Mouse (Mus musculus) midbrain, embryonic 11.5 days (tissue): Measurements from ENCODE around the gene Macrod1. TPM values are rescaled to one million over a fixed set of nuclear protein-coding genes. Genes with fewer than 3 reads are reported as not detected.

Experiments used
- ATAC-seq: fragments of 200-750 bp; cut with Nextera tagmentation; 2 replicates; pipeline ENCODE4 v1.8.0; 2017; ENCODE audit warnings: moderate TSS enrichment, moderate library complexity; ENCODE audit not compliant: low FRiP score
- DNase-seq: peaks from one replicate; pipeline ENCODE4 v3.0.0; 2015; ENCODE audit warnings: low spot score; ENCODE audit errors: missing footprints
- H3K27ac ChIP-seq: fragments of 300-500 bp; sonication (generic); 2 replicates; pipeline ENCODE4 v1.5.1; 2014; ENCODE audit warnings: low read depth, low read length
- H3K27me3 ChIP-seq: fragments of 300-500 bp; sonication (generic); 2 replicates; pipeline ENCODE4 v1.6.1; 2014; ENCODE audit warnings: mild to moderate bottlenecking, low read length, moderate library complexity, mixed read lengths; ENCODE audit not compliant: control insufficient read depth, insufficient read depth
- H3K36me3 ChIP-seq: fragments of 300-500 bp; sonication (generic); 2 replicates; pipeline ENCODE4 v1.6.1; 2014; ENCODE audit warnings: mild to moderate bottlenecking, low read length, moderate library complexity, mixed read lengths; ENCODE audit not compliant: control insufficient read depth, insufficient read depth
- H3K4me1 ChIP-seq: fragments of 300-500 bp; sonication (generic); 2 replicates; pipeline ENCODE4 v1.6.1; 2014; ENCODE audit warnings: low read length; ENCODE audit not compliant: control insufficient read depth, insufficient read depth
- H3K4me2 ChIP-seq: fragments of 300-500 bp; sonication (generic); 2 replicates; pipeline ENCODE4 v1.6.1; 2014; ENCODE audit warnings: mild to moderate bottlenecking, moderate library complexity
- H3K4me3 ChIP-seq: fragments of 300-500 bp; sonication (generic); 2 replicates; pipeline ENCODE4 v1.5.1; 2014; ENCODE audit warnings: low read depth, low read length
- H3K9ac ChIP-seq: fragments of 300-500 bp; sonication (generic); 2 replicates; pipeline ENCODE4 v1.6.1; 2014; ENCODE audit warnings: low read length
- H3K9me3 ChIP-seq: fragments of 300-500 bp; sonication (generic); 2 replicates; pipeline ENCODE4 v1.6.1; 2016; ENCODE audit warnings: low read length; ENCODE audit not compliant: control insufficient read depth
- WGBS: fragments of 180-500 bp; shearing (Covaris S2); extraction: QIAGEN DNeasy Blood & Tissue Kit; methylation state at CpG from one replicate; pipeline ENCODE4 v1.1.7; 2014; 5-methylcytosine and 5-hydroxymethylcytosine counted together
- polyA plus RNA-seq: library from polyadenylated mRNA; unstranded; fragments of >200 nt; fragmentation: Nextera tagmentation; extraction: Ambion mirVana; gene quantifications from 2 replicates; pipeline ENCODE4 v1.2.1, GENCODE M21; 2014

Gene Macrod1
- polyA plus RNA-seq, 1 experiment from 2014 or later: 3.0 TPM

DNA sequence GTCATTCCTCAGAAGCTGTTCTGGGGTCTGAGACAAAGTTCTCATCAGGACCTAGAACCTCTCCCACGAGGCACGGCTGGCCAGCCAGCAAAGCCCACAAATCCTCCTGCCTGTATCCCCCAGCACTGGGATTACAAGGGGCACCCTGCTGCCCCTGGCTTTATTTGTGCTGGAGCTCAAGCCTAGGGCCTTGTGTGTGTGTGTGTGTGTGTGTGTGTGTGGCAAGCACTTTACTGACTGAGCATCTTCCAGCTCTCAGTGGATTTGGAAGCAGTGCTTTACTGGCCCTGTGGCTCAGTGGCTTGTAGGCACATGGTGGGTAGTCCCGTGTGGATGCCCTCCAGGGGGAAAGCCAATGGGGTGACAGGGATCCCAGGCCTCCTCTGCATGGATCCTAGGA is 56.0 kb downstream of the Macrod1 start:
- H3K27ac ChIP-seq: no peak overlapping the region
- peak; percentile 39; the same call in 1 of the 2 replicates for ATAC-seq
- H3K27me3 ChIP-seq: peaks cover 12% of the 10 kb centered on the region
- peaks cover 46% of the 10 kb centered on the region for H3K4me1 ChIP-seq
- DNase-seq: peak; percentile 87
- WGBS: 10% methylated on average over 3 of the region's 3 CpGs
- no peaks in the 10 kb centered on the region for H3K36me3 ChIP-seq
- no peak overlapping the region for H3K4me3 ChIP-seq
- H3K4me2 ChIP-seq: no peak overlapping the region
- H3K9ac ChIP-seq: no peak overlapping the region
- no peaks in the 10 kb centered on the region for H3K9me3 ChIP-seq

GRCm38 (mm10) chr19:7113574-7113973 is 57.0 kb downstream of the Macrod1 start:
- H3K27ac ChIP-seq: no peak overlapping the region
- no peaks in the 10 kb centered on the region for H3K9me3 ChIP-seq
- H3K4me3 ChIP-seq: no peak overlapping the region
- WGBS: 23% methylated on average over 14 of the region's 14 CpGs
- H3K27me3 ChIP-seq: peaks cover 8% of the 10 kb centered on the region
- H3K4me2 ChIP-seq: no peak overlapping the region
- H3K4me1 ChIP-seq: peaks cover 43% of the 10 kb centered on the region
- ATAC-seq (no peak), DNase-seq (no peak)
- H3K9ac ChIP-seq: 0 out of 2 replicates have a peak overlapping the region, but pooled peaks have one; percentile 13
- H3K36me3 ChIP-seq: no peaks in the 10 kb centered on the region

- DNase-seq (peak; percentile 85), ATAC-seq (no peak)
- Histone ChIP-seq H3K27me3 (peaks cover 9% of the 10 kb centered on the region), H3K4me3 (no peak overlapping the region), H3K9ac (no peak overlapping the region), H3K4me1 (peaks cover 28% of the 10 kb centered on the region), H3K9me3 (no peaks in the 10 kb centered on the region), H3K36me3 (no peaks in the 10 kb centered on the region), H3K4me2 (no peak overlapping the region), H3K27ac (no peak overlapping the region)
- WGBS: 82% methylated on average over 4 of the region's 4 CpGs
These were observed 59.6 kb downstream of the Macrod1 start for GRCm38 (mm10) chr19:7116038-7116731.

GRCm38 (mm10) chr19:7117141-7117540 is 60.5 kb downstream of the Macrod1 start:
- H3K4me2 ChIP-seq: no peak overlapping the region
- no peak overlapping the region for H3K4me3 ChIP-seq
- WGBS: 80% methylated on average over 4 of the region's 4 CpGs
- H3K36me3 ChIP-seq: no peaks in the 10 kb centered on the region
- H3K4me1 ChIP-seq: peaks cover 31% of the 10 kb centered on the region
- H3K27ac ChIP-seq: no peak overlapping the region
- H3K9ac ChIP-seq: no peak overlapping the region
- ATAC-seq: no peak
- H3K9me3 ChIP-seq: no peaks in the 10 kb centered on the region
- peaks cover 7% of the 10 kb centered on the region for H3K27me3 ChIP-seq
- DNase-seq: no peak

DNA sequence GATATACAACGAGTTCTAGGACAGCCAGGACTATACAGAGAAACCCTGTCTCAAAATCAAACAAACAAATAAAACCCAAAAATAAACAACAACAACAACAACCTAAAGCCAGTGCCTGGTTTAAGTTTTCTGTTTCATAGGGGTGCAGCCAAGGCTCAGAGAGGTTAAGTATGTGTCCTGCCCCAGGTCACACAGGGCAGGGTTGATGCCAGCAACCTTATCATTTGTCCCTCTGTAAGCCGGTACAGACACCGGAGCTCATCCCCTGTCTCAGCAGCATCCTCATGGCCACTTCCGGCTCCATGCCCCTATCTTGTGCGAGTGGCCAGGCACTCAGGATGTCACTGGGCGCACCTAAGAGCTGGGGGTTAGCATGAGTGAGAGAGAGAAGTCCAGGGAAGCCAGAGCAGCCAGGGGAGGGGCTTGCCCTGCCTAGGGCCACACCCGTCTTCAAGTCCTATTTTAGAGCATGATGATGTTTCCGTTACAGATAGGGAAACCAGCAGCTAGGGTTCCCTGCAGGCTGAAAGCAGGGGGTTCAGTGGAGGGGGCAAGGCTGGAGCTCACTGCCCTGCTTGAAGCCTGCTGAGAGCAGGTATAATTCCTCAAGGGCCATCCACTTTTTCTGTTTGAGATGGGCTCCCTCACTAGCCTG is 61.2 kb downstream of the Macrod1 start:
- 76% methylated on average over 8 of the region's 8 CpGs for WGBS
- Histone ChIP-seq H3K9me3 (no peaks in the 10 kb centered on the region), H3K36me3 (no peaks in the 10 kb centered on the region), H3K9ac (no peak overlapping the region), H3K27ac (no peak overlapping the region), H3K27me3 (peaks cover 5% of the 10 kb centered on the region; the same call in 1 of the 2 replicates), H3K4me1 (peaks cover 31% of the 10 kb centered on the region), H3K4me2 (no peak overlapping the region), H3K4me3 (no peak overlapping the region)
- no peak for DNase-seq
- ATAC-seq: no peak

GRCm38 (mm10) chr19:7121252-7121651 is 64.6 kb downstream of the Macrod1 start:
- ATAC-seq: no peak
- Histone ChIP-seq H3K9me3 (no peaks in the 10 kb centered on the region), H3K36me3 (no peaks in the 10 kb centered on the region), H3K4me3 (no peak overlapping the region), H3K27me3 (peaks cover 2% of the 10 kb centered on the region; the same call in 1 of the 2 replicates), H3K27ac (no peak overlapping the region; the same call in 1 of the 2 replicates), H3K4me1 (peaks cover 18% of the 10 kb centered on the region), H3K4me2 (no peak overlapping the region), H3K9ac (no peak overlapping the region)
- DNase-seq: peak; percentile 82
- WGBS: 73% methylated on average over 11 of the region's 11 CpGs

- DNase-seq: no peak
- WGBS: 69% methylated on average over 4 of the region's 4 CpGs
- Histone ChIP-seq H3K27ac (peak overlapping the region; percentile 4), H3K36me3 (no peaks in the 10 kb centered on the region), H3K4me2 (no peak overlapping the region), H3K9me3 (no peaks in the 10 kb centered on the region), H3K27me3 (peaks cover 2% of the 10 kb centered on the region; the same call in 1 of the 2 replicates), H3K4me3 (no peak overlapping the region), H3K4me1 (peaks cover 19% of the 10 kb centered on the region), H3K9ac (no peak overlapping the region)
- 0 out of 2 replicates have a peak, but pooled peaks have one; percentile 31 for ATAC-seq
These were observed 65.7 kb downstream of the Macrod1 start for GRCm38 (mm10) chr19:7122277-7122676.

DNA sequence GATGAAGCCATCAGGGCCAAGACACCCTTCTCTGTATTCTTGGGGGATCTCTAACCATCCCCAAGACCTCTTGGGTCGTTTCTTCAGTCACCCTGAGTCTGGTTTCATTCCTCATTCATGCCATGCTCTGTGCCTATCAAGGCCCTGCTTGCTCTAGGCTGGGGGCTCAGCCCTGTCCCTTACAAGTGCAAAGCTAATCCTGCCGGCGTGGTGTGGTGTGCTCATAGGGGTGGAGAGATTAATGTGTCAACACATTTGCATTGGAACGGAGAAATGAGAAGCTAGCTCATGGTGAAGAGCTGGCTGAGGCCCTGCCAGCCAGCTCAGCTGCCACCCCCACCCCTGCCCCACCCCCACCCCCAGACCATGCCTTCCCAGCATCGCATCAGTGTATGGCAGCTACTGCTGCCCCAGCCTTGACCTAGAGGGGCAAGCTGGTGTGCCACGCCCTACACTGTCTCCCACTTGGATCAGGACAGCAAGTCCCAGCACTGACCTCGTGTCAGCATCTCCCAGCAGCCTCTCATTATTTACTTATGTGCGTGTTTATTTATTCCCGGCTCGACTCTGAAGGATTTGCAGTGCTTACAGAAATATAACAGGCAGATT is 66.2 kb downstream of the Macrod1 start:
- H3K4me1 ChIP-seq: peaks cover 20% of the 10 kb centered on the region
- no peak overlapping the region for H3K9ac ChIP-seq
- no peaks in the 10 kb centered on the region for H3K36me3 ChIP-seq
- H3K9me3 ChIP-seq: no peaks in the 10 kb centered on the region
- peak overlapping the region; percentile 4 for H3K27ac ChIP-seq
- H3K4me2 ChIP-seq: no peak overlapping the region
- WGBS: 35% methylated on average over 10 of the region's 10 CpGs
- H3K4me3 ChIP-seq: no peak overlapping the region
- ATAC-seq (peak; percentile 75), DNase-seq (peak; percentile 87)
- H3K27me3 ChIP-seq: peaks cover 2% of the 10 kb centered on the region; the same call in 1 of the 2 replicates
